Mouse (Mus musculus): Measurements from ENCODE around the gene Rrp1.
"Not testable (repeated sequence)": the region's sequence is repeated elsewhere in the genome, so short reads cannot be mapped to it uniquely, and the experiment has no call there.

The Rrp1 gene

GRCm38 (mm10) chr10:78422614-78423013, 9.8 kb upstream of the Rrp1 start:
- DNase-seq: no peak

DNA sequence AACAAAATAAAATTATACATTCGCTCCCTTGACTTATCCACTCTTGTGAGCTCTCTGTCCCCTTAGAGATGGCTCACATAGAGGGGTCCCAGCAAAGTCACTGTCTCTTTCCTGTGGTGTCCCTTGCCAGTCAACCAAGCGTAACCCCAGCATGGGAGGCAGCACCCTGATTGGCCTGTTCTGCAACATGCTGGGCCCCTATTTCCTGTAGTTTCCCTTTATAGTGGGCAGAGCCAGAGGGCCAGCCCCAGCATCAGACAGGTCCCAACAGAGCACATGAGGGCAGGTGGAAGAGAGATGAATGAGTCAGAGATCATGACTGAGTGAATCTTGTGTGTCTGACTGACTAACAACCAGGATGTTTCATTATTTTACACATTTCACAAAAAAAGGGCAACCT, 8.1 kb upstream of the Rrp1 start:
- peak; percentile 15 to 48 for DNase-seq

- DNase-seq: no peak
Measured at GRCm38 (mm10) chr10:78418791-78419190, 5.9 kb upstream of the Rrp1 start.

DNA sequence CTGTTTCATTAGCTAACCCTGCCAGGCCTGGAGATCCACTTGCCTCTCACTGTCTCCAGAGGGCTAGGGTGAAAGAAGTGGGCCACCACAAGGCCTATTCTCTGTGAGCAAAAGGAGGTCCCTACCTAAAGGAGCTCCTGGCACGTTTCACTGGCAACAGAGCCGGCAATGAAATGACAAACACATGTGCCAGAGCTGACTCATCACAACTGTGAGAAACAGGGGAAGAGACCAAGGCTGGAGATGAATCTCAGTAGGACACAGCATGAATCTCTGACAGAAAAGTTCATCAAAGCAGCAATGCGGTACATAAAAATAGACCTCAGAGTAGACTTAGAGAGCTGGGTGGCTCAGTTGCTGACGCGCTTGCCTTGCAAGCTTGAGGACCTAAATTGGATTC, 5.0 kb upstream of the Rrp1 start:
- no peak for DNase-seq

- DNase-seq: not testable (repeated sequence)
Measured at GRCm38 (mm10) chr10:78414936-78415335, 2.1 kb upstream of the Rrp1 start.

DNA sequence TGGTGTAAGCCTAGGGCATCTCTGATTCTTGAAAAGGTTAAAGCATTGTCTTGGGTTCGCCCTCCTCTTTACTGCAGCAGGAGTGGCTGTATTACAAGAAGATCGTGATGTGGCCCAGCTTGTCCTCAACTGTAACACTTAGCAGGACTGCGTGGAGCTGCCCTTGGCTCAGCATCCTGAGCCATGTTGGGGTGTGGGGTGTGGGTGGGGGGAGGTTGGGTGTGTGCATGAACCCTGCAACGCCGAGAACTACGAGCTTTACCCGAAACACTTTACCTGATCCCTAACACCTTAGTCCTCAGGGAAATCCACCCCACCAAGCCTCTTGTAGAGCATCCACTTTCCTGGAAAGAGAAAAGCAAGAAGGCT, 293 bp upstream of the Rrp1 start:
- no peak for DNase-seq

GRCm38 (mm10) chr10:78411851-78412250, 992 bp downstream of the Rrp1 start:
- no peak for DNase-seq

- DNase-seq: no peak
Measured at GRCm38 (mm10) chr10:78409035-78409788, 3.6 kb downstream of the Rrp1 start.

DNA sequence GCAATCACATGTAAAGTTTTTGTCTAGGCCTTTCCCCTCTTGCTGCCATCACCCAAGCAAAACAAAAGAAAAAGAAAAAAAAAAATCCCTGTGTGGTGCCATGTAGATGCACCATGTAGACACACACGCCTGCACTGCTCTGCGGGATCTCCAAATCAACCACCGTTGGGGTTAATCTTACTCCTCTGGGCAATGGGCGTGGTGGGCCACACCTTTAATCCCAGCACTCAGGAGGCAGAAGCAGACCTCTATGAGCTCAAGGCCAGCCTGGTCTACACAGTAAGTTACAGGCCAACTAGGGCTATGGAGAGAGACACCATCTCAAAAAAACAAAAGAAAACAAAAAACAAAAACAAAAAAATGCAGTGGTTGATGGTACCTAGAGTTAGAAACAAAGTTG, 5.7 kb downstream of the Rrp1 start:
- no peak for DNase-seq

DNA sequence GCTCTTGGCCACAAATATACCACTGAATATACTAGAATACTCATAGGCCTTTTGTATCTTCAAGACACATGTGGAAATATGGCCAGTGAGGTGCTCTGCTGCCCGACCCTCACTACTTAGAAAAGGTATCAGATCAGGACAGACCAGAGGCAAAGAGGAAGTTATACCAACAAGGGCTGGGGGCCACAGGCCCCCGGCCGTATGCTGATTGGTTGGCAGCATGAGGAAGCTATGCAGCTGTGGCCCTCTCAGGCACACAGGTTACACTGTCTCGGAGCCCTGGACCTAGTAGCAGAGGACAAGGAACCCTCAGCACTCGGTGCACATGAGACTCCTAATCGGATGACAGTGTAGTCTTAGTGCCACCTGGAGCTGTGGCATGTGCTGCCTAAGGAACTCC, 6.7 kb downstream of the Rrp1 start:
- no peak for DNase-seq

DNA sequence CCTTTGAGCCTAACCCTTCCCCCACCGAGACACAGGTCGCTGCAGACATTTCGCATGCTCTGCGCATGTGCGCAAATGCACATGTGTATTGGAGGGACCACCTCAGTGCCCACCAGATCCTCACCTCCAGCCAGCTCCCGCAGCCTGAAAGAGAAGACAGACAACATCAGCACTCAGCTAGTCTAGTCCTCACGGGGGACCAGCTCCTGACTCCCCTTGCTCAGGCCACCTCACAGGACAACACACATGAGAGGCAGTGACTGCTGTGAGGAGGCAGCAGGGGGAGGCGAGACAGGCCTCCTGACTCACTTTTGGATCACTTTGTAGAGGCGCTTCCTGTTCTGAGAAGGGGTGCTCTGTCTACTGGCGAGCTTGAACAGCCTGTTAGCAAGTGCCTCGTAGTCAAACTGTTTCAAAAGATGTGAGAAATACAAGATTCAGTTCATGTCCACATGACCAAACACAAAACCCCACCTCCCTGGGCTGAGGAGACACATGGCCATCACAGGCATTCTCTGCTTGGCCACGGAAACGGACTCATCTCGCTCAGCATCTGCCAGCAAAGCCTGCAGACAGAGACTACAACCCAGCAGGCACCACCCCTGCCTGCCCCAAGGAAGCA, 10.4 kb downstream of the Rrp1 start:
- DNase-seq: no peak

DNA sequence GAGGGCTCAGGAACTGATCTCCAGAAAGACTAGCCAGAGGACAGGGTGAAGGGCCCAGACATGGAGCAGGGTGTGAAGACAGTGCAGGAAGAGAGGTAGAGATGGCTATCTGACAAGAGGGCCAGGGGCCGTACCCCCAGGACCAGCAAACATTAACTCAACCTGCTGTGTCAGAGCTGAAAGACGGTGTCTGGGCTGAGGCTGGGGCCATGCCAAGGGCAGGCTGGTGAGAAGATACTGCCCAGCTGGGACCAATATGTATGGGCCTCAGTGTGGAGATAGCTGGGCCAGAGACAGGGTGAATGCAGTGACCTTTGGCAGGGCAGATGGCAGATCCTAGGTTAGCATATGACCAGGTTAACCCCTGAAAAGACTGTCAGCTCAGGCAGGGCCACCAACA, 11.7 kb downstream of the Rrp1 start:
- DNase-seq: no peak

DNA sequence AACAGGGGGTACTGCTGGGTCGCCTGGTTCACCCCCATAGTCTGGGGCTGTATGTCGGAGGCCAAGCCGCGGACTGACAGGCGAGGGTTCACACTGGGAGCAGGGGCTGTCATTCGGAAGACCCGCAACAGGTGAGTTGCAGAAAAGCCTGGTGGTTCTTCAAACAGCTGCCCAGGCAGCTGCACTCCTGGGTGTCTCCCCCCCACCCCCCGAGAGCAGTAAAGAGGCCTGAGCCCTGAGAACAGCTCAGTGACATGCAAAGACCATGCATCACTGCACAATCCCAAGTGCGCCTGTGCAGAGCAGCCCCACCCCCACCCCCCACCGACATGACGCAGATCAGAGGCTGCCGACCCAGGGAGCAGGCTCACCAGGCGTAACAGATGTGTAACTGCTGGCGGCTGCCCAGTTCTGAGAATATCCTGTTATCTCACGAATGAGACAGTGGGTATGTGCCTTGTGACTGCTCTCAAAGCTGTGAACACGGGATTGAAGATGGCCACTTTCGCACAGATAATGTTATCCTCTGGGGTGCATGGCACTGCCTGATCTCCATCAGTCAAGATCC, 13.7 kb downstream of the Rrp1 start:
- peak; percentile 26 to 46 for DNase-seq

DNA sequence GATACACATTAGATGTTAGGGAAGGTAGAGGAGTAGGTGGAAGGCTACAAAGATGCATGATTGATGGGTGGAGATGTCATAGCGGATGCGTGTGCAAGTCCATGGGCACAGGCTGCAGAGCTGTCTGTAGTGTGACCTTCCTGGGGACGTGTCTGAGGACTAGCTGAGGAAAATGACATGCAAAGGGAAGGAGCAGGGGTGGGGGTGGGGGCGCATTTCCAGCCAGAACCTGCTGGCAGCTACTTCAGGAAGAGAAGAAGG, 16.3 kb downstream of the Rrp1 start:
- DNase-seq: no peak

DNA sequence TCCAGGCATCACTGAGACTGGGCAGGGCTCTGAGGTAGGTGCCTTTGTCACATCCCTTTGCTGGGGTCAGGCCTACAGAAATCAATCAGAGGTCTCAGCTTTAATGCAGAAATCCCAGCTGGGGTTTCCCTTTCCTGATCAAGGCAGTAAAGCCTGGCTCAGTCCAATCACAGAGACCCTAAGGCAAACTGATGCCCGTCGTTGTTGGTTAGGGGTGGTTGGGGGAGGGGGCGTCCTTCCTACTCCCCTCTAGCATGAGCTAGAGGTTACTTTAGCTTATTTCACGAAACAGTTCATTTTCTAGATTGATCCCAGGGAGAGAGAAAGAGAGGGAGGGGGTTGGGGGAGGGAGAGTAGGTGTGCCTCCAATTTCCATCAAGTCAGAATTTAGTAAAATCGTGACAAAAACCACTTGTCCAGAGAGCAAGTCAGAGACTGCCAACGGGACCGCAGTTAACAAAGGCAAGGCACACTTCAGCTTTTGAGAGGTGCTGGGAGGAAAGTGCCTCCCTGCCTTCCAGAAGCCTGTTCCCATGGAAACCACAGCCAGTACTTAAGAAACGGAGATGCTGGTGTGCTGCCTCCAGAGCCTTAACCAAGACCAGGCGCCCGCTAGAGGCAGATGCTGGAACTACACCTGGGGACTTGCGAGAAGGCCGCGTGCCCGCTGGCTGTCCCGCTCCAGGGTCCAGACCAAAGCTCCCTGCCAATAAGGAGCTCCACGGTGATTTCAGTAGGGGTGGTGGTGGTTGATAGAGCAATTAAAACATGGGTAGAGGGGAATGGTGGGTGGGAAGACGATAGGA, 16.8 kb downstream of the Rrp1 start:
- DNase-seq: peak; percentile 85 to 92

- DNase-seq: no peak
Measured at GRCm38 (mm10) chr10:78395377-78395776, 17.5 kb downstream of the Rrp1 start.

DNA sequence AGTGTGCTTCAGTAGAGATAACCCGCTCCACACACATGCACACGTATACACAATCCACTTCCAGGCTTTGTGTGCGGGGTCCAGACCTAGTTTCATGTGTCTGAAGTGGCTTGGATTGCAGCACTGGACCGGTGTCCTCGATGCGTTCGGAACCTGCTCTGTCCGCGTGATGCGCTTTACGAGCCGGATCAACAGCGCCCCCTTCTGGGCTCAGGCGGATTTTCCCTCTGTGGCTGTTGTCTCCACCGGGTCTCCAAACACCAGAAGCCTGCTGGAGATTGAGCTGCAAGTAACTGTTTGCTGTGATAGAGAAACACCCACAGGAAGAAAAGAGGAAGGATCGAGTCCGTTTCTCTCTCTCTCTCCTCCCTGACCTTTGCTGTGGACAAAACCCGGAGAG, 20.8 kb downstream of the Rrp1 start:
- peak; percentile 71 to 74 for DNase-seq

GRCm38 (mm10) chr10:78390982-78391470, 21.8 kb downstream of the Rrp1 start:
- DNase-seq: no peak

DNA sequence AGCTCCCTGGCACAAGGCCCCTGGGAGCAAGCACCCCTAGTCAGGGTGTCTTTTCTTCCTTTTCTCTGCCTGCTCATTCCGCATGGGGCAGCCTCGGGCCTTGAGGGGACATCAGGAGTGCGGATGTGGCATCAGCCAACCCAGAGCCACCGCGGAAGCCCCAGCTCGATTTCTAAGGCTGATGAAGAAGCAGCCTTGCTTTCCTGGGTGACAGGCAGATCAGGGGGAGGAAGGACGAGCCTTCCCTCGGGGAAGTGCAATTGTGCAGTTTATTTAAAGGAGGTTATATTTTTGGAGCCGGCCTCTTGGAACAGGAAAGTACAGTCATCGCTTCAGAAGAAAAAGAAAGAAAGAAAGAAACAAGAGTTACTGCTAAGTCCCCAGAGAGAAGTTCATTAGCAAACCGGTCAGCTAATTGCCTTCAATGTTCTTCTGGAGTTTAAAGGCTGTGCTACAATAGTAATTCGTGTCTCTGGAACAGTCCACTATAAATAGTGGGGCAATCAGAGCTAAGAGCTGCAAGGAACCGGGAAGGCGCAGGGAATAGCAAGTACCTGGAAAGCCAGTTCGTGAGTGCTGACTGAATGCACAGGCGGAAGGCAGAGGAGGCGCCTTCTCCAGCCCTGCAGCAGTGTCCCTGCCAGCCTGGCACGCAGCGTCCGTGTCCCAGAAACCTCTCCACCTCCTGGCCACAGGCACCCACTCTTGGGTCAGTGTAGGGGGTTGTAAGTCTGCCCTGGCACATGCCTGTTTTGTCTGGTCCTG, 24.4 kb downstream of the Rrp1 start:
- no peak for DNase-seq

GRCm38 (mm10) chr10:78385520-78385919, 27.3 kb downstream of the Rrp1 start:
- peak; percentile 31 to 53 for DNase-seq

- DNase-seq: no peak
Measured at GRCm38 (mm10) chr10:78383567-78383966, 29.3 kb downstream of the Rrp1 start.

DNA sequence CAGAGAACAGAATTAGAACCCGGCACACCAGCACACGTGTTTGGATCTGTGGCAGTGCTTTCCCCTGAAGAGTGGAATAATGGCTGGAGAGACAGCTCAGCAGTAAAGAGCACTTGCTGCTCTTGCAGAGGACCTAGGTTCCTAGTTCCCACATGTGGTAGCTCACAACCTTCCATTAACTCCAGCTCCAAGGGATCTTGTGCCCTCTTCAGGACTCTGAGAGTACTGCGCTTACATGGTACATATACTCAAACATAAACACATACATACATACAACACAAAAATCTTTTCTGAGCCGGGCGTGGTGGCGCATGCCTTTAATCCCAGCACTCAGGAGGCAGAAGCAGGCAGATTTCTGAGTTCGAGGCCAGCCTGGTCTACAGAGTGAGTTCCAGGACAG, 34.3 kb downstream of the Rrp1 start:
- DNase-seq: no peak

Measured in thymus, postnatal 36 days (tissue).